Mouse (Mus musculus) left cerebral cortex, adult 18-20 months (tissue): ENCODE data around the gene Svs6. TPM values are rescaled to one million over a fixed set of nuclear protein-coding genes. Genes with fewer than 3 reads are reported as not detected.
"Not testable (repeated sequence)": the region's sequence is repeated elsewhere in the genome, so short reads cannot be mapped to it uniquely, and the experiment has no call there.

ENCODE experiments used
- DNase-seq, 2 experiments: peaks; one replicate each; pipeline ENCODE4 v3.0.0; 2021 to 2022; ENCODE audit warnings: low spot score in 2 of 2, mixed read lengths in 1 of 2
- long read RNA-seq, 2 experiments: library from polyadenylated mRNA; stranded (forward); transcript quantifications; one replicate each; pipeline ENCODE4 v2.0.0; 2021
- total RNA-seq, 2 experiments: library from RNA; stranded (reverse); gene quantifications; 2 replicates each; pipeline ENCODE4 v1.2.3; 2021

The Svs6 gene
- total RNA-seq, result not detected
- long read RNA-seq, experiment 1, result 0 reads
- long read RNA-seq, experiment 2, result 0 reads

GRCm38 (mm10) chr2:164316451-164316850 lies at the start of gene Svs6:
TSS of gene Svs6 (plus strand) at chr2:164316751.
- not testable (repeated sequence) for DNase-seq

GRCm38 (mm10) chr2:164278359-164278758 lies 38.2 kb upstream of the Svs6 start, which contains the start of gene Svs4:
TSS of gene Svs4 (minus strand) at chr2:164278459.
- DNase-seq, result no peak

- DNase-seq, result not testable (repeated sequence)
These were observed 27.6 kb upstream of the Svs6 start, which contains the start of gene Svs3a for GRCm38 (mm10) chr2:164288968-164289367. TSS of gene Svs3a (plus strand) at chr2:164289268.

GRCm38 (mm10) chr2:164312599-164312998 lies 4.0 kb upstream of the Svs6 start:
- peak; percentile 1 to 2 for DNase-seq

GRCm38 (mm10) chr2:164315460-164315859 lies 1.1 kb upstream of the Svs6 start:
- DNase-seq, result not testable (repeated sequence)

GRCm38 (mm10) chr2:164320983-164321382 lies 4.4 kb downstream of the Svs6 start:
- DNase-seq, result no peak

GRCm38 (mm10) chr2:164332440-164332839 lies 15.9 kb downstream of the Svs6 start, which contains the start of gene Svs5:
TSS of gene Svs5 (plus strand) at chr2:164332740.
- DNase-seq, result not testable (repeated sequence)

- DNase-seq, result not testable (repeated sequence)
These were observed 27.2 kb downstream of the Svs6 start for GRCm38 (mm10) chr2:164343732-164344131.

- DNase-seq, result not testable (repeated sequence)
These were observed 31.1 kb downstream of the Svs6 start for GRCm38 (mm10) chr2:164347697-164348096.

- DNase-seq, result peak; percentile 7 to 12
These were observed 32.4 kb downstream of the Svs6 start for GRCm38 (mm10) chr2:164348980-164349379.

GRCm38 (mm10) chr2:164352697-164353096 lies 36.1 kb downstream of the Svs6 start:
- no peak for DNase-seq

- DNase-seq, result no peak
These were observed 36.8 kb downstream of the Svs6 start for GRCm38 (mm10) chr2:164353356-164353755.

- no peak for DNase-seq
These were observed 39.8 kb downstream of the Svs6 start for GRCm38 (mm10) chr2:164356177-164356967.

- no peak for DNase-seq
These were observed 41.8 kb downstream of the Svs6 start for GRCm38 (mm10) chr2:164358373-164358772.

GRCm38 (mm10) chr2:164359031-164359430 lies 42.5 kb downstream of the Svs6 start:
- no peak for DNase-seq

GRCm38 (mm10) chr2:164359668-164360067 lies 43.1 kb downstream of the Svs6 start:
- no peak for DNase-seq

- DNase-seq, result no peak
These were observed 44.6 kb downstream of the Svs6 start for GRCm38 (mm10) chr2:164360974-164361657.

GRCm38 (mm10) chr2:164366947-164367346 lies 50.4 kb downstream of the Svs6 start:
- DNase-seq, result no peak
